Mouse (Mus musculus): ENCODE data around the gene Bloc1s1. TPM values are rescaled to one million over a fixed set of nuclear protein-coding genes. Genes with fewer than 3 reads are reported as not detected.

Gene Bloc1s1
- polyA plus RNA-seq, 1 experiment from 2014 or later = 314 TPM

GRCm38 (mm10) chr10:128940475-128941061 is 16.7 kb upstream of the Bloc1s1 start:
- H3K9me3 ChIP-seq = no peaks in the 10 kb centered on the region
- no peaks in the 10 kb centered on the region for H3K36me3 ChIP-seq
- H3K4me1 ChIP-seq (replicated peaks) = no peaks in the 10 kb centered on the region
- ATAC-seq (ENCODE audit: low read depth) = no peak
- no peak overlapping the region for H3K27ac ChIP-seq (replicated peaks)
- no peak overlapping the region for H3K4me2 ChIP-seq
- no peak overlapping the region for H3K4me3 ChIP-seq
- H3K27me3 ChIP-seq = peaks cover 16% of the 10 kb centered on the region
- no peak overlapping the region for H3K9ac ChIP-seq
- WGBS = 83% methylated on average over 10 of the region's 10 CpGs

- no peak overlapping the region for H3K27ac ChIP-seq (replicated peaks)
- H3K36me3 ChIP-seq = no peaks in the 10 kb centered on the region
- H3K4me3 ChIP-seq = no peak overlapping the region
- 65% methylated on average over 5 of the region's 5 CpGs for WGBS
- peaks cover 8% of the 10 kb centered on the region; the same call in 1 of the 2 replicates for H3K4me1 ChIP-seq (replicated peaks)
- no peak overlapping the region for H3K9ac ChIP-seq
- no peak overlapping the region for H3K4me2 ChIP-seq
- H3K27me3 ChIP-seq = peaks cover 32% of the 10 kb centered on the region
- ATAC-seq (ENCODE audit: low read depth) = no peak
- H3K9me3 ChIP-seq = no peaks in the 10 kb centered on the region
Observed at GRCm38 (mm10) chr10:128938974-128939373, 15.1 kb upstream of the Bloc1s1 start.

GRCm38 (mm10) chr10:128938457-128938856 is 14.6 kb upstream of the Bloc1s1 start:
- no peak overlapping the region for H3K4me2 ChIP-seq
- no peak for ATAC-seq (ENCODE audit: low read depth)

GRCm38 (mm10) chr10:128937756-128938390 is 14.0 kb upstream of the Bloc1s1 start:
- Histone ChIP-seq H3K4me1 (replicated peaks) (peaks cover 17% of the 10 kb centered on the region), H3K27me3 (peaks cover 43% of the 10 kb centered on the region), H3K36me3 (no peaks in the 10 kb centered on the region), H3K4me2 (no peak overlapping the region), H3K4me3 (no peak overlapping the region), H3K27ac (replicated peaks) (no peak overlapping the region), H3K9me3 (no peaks in the 10 kb centered on the region), H3K9ac (no peak overlapping the region)
- no peak for ATAC-seq (ENCODE audit: low read depth)
- 74% methylated on average over 12 of the region's 12 CpGs for WGBS

More at GRCm38 (mm10) chr10:128938457-128938856, 14.6 kb upstream of the Bloc1s1 start:
- no peak overlapping the region for H3K4me3 ChIP-seq
- H3K9me3 ChIP-seq = no peaks in the 10 kb centered on the region
- H3K36me3 ChIP-seq = no peaks in the 10 kb centered on the region
- 85% methylated on average over 9 of the region's 9 CpGs for WGBS
- H3K27ac ChIP-seq (replicated peaks) = no peak overlapping the region
- peaks cover 37% of the 10 kb centered on the region for H3K27me3 ChIP-seq
- no peak overlapping the region for H3K9ac ChIP-seq
- peaks cover 13% of the 10 kb centered on the region for H3K4me1 ChIP-seq (replicated peaks)

GRCm38 (mm10) chr10:128935826-128936440 is 12.1 kb upstream of the Bloc1s1 start:
- H3K9me3 ChIP-seq = no peaks in the 10 kb centered on the region

GRCm38 (mm10) chr10:128934997-128935787 is 11.4 kb upstream of the Bloc1s1 start:
- peaks cover 17% of the 10 kb centered on the region for H3K4me1 ChIP-seq (replicated peaks)
- H3K27me3 ChIP-seq = peaks cover 65% of the 10 kb centered on the region
- peak overlapping the region; percentile 56; the same call in 1 of the 2 replicates for H3K9ac ChIP-seq
- 68% methylated on average over 7 of the region's 7 CpGs for WGBS
- H3K4me2 ChIP-seq = peak overlapping the region; percentile 65
- no peaks in the 10 kb centered on the region for H3K36me3 ChIP-seq
- no peak for ATAC-seq (ENCODE audit: low read depth)
- peak overlapping the region; percentile 43; the same call in 1 of the 2 replicates for H3K4me3 ChIP-seq
- no peak overlapping the region; the same call in 1 of the 2 replicates for H3K27ac ChIP-seq (replicated peaks)
- H3K9me3 ChIP-seq = no peaks in the 10 kb centered on the region

More at GRCm38 (mm10) chr10:128935826-128936440, 12.1 kb upstream of the Bloc1s1 start:
- H3K27ac ChIP-seq (replicated peaks) = no peak overlapping the region
- H3K4me3 ChIP-seq = peak overlapping the region; percentile 43; the same call in 1 of the 2 replicates
- peaks cover 62% of the 10 kb centered on the region for H3K27me3 ChIP-seq
- no peaks in the 10 kb centered on the region for H3K36me3 ChIP-seq
- no peak for ATAC-seq (ENCODE audit: low read depth)
- peaks cover 17% of the 10 kb centered on the region for H3K4me1 ChIP-seq (replicated peaks)
- WGBS = 67% methylated on average over 8 of the region's 8 CpGs
- peak overlapping the region; percentile 22; the same call in 1 of the 2 replicates for H3K9ac ChIP-seq
- H3K4me2 ChIP-seq = peak overlapping the region; percentile 65

- WGBS = 4% methylated on average over 21 of the region's 21 CpGs
- H3K27ac ChIP-seq (replicated peaks) = peak overlapping the region; percentile 52
- H3K4me2 ChIP-seq = peak overlapping the region; percentile 65
- no peaks in the 10 kb centered on the region for H3K36me3 ChIP-seq
- 0 out of 2 replicates have a peak, but pooled peaks have one; percentile 21 for ATAC-seq (ENCODE audit: low read depth)
- peak overlapping the region; percentile 56 for H3K9ac ChIP-seq
- peak overlapping the region; percentile 43 for H3K4me3 ChIP-seq
- H3K9me3 ChIP-seq = no peaks in the 10 kb centered on the region
- H3K4me1 ChIP-seq (replicated peaks) = peaks cover 17% of the 10 kb centered on the region
- peaks cover 74% of the 10 kb centered on the region for H3K27me3 ChIP-seq
Observed at GRCm38 (mm10) chr10:128933976-128934721, 10.3 kb upstream of the Bloc1s1 start.

GRCm38 (mm10) chr10:128933574-128933973 is 9.7 kb upstream of the Bloc1s1 start, which contains the start of gene Itga7:
Itga7 (plus strand) TSS chr10:128933818.
- Histone ChIP-seq H3K4me1 (replicated peaks) (peaks cover 17% of the 10 kb centered on the region), H3K36me3 (no peaks in the 10 kb centered on the region), H3K9ac (peak within 1 kb of the TSS; percentile 56), H3K9me3 (no peaks in the 10 kb centered on the region), H3K4me2 (peak within 1 kb of the TSS; percentile 65), H3K4me3 (peak within 1 kb of the TSS; percentile 43), H3K27ac (replicated peaks) (peak within 1 kb of the TSS; percentile 52), H3K27me3 (peaks cover 80% of the 10 kb centered on the region)
- WGBS = 1% methylated on average over 26 of the region's 26 CpGs
- peak; percentile 70 for ATAC-seq (ENCODE audit: low read depth)

GRCm38 (mm10) chr10:128931441-128931840 is 7.6 kb upstream of the Bloc1s1 start:
- 82% methylated on average over 2 of the region's 2 CpGs for WGBS

GRCm38 (mm10) chr10:128929638-128930378 is 6.0 kb upstream of the Bloc1s1 start:
- Histone ChIP-seq H3K9ac (no peak overlapping the region), H3K4me2 (no peak overlapping the region), H3K27ac (replicated peaks) (no peak overlapping the region), H3K9me3 (no peaks in the 10 kb centered on the region), H3K36me3 (no peaks in the 10 kb centered on the region), H3K4me1 (replicated peaks) (peaks cover 21% of the 10 kb centered on the region), H3K4me3 (no peak overlapping the region), H3K27me3 (peaks cover 73% of the 10 kb centered on the region)
- no peak for ATAC-seq (ENCODE audit: low read depth)
- 61% methylated on average over 7 of the region's 7 CpGs for WGBS

More at GRCm38 (mm10) chr10:128931441-128931840, 7.6 kb upstream of the Bloc1s1 start:
- H3K36me3 ChIP-seq = no peaks in the 10 kb centered on the region
- H3K4me2 ChIP-seq = no peak overlapping the region
- peaks cover 21% of the 10 kb centered on the region for H3K4me1 ChIP-seq (replicated peaks)
- no peak overlapping the region for H3K27ac ChIP-seq (replicated peaks)
- ATAC-seq (ENCODE audit: low read depth) = no peak
- H3K9me3 ChIP-seq = no peaks in the 10 kb centered on the region
- no peak overlapping the region for H3K4me3 ChIP-seq
- peaks cover 90% of the 10 kb centered on the region for H3K27me3 ChIP-seq
- H3K9ac ChIP-seq = no peak overlapping the region
